Mouse (Mus musculus) kidney, adult 8-10 months (tissue): ENCODE data around the gene Olfr1396.
"Not testable (repeated sequence)": the region's sequence is repeated elsewhere in the genome, so short reads cannot be mapped to it uniquely, and the experiment has no call there.

Source experiments
- DNase-seq, 2 experiments: peaks; one replicate each; pipeline ENCODE4 v3.0.0; 2022

The Olfr1396 gene

DNA sequence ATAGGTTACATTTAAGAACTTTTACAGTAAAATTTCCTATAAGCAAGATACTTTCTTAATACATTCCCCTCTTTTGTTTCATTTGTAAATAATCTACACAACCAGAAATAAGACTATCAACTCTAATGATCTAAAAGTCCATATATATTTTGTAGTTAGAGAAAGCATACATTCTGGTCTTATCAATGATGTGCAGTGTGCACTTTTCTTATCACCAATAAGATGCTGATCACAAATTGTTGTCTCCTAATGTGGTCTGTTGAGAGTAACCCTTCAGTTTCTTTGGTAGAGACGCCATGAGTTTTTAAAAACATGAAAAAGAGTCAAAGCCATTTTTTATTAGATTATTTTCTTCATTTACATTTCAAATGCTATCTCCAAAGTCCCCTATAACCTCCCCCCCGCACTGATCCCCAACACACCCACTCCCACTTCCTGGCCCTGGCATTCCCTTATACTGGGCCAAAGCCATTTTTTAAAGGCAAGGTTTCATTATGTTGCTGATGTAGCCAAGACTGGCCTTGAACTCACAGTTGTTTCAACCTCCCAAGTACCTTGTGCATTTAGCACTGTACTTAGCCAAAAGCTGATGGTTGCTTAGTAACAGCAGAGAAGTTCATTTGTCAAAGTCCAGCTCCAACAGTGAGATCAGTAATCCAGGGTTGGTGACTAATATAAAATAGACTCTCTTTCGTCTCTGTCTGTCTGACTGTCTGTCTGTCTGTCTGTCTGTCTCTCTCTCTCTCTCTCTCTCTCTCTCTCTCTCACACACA lies 24.8 kb downstream of the Olfr1396 start:
- DNase-seq = no peak

DNA sequence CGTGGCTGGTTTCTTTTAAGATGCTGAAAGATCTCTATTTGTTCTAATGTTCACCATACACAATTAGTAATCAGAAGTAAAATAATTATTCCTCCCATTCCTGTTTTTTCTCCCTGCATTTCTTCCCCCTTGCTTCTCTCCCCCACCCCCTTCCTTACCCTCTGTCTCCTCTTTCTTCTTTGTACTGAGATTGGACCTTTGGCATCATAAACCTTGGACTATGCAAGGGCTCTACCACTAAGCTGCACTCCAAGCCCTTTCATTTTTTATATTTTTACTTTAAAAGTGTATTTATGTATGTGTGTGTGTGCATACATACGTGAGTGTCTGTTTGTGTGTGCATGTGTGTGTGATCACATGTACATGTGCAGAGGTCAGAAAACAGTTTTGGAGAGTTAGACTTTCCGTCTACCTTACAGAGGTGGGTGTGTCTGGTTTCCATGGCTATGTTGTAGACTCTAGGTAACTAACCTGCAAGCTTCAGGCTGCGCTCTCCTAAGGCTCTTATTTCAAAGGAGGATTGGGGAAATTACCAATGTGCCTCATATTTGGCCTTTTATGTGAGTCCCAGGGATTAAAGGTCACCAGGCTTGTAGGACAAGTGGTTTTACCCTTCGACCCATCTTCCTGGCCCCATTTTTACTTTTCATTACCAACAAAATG lies 25.6 kb downstream of the Olfr1396 start:
- no peak for DNase-seq

DNA sequence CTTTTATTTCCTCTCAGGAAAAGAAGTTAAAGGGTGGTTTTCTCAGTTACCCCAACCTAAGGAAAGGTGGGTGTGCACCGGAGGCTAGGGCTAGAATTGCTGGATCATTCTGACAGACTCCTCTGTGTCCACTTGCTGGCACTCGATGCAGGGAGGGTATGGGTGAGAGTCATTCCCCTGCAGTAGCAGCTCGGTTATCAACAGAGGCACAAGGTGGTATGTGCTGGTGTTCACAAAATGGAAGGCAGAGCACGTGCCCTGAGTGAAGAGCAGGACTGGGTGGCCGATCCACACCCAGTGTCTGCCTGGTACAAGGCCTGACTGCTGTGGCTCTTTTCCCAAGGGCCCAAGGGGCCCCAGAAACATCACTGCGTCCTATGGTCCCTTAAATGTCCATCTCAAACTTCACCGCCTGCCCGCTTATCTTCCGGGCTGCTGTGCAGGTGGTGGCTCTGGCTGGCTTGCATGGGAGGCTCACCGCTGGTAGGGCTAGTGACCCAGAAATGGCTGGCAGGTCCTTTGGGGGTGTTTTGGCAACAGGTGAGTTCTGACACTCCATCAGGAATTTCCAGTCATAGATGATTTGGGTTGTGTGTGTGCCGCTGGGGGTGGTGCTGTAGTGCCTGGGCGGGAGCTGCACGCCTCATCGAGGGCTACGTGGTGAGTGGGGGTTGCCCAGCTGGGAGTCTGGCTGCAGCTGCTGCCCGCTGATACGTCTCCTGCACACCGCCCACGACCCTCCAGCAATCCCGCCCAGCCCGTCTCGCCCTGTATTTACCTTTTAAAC lies 26.7 kb downstream of the Olfr1396 start:
- peak in 1 of 2 experiments; percentile 25 for DNase-seq

DNA sequence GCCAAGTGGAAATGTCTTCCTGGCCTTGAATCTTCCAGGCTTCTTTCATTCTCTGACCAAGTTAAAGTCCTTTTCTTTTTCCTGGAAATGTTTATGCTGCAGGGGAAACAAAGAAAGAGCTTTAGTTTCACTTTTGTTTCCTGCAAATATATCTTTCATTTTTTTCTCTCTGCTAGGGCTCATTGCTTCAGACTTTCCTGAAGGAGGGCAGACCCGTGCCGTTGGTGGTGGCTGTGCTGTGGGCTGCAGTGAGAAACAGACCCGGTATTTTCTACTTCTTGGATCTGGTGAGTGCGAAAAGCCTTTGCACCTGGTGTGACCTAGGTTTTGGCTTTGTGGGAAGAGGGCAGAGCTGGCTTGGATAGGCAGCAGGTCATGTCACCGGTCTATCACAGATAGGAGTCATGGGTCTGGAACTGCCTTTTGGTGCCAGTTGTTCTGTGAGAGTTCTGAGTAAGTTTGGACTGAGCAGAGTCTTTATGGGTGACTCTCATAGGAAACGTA lies 27.8 kb downstream of the Olfr1396 start:
- no peak for DNase-seq

DNA sequence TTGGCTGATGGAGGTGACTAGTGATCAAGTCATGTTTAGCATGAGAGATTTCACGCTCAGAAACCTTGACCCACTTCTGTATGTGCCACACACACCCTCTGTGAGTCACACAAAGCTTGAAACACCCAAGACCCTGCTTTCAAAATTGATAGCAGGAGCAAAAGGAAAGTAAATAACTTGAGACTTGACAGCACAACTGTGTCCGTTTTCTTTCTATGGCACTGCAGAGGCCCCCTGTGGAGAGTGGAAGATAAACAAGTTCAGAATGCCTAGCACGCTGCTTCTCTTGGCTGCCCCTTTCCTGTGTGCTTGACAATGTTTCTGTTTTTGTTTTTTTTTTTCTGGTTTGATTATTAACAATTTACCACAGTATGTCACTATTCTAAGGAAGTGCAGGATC lies 29.8 kb downstream of the Olfr1396 start:
- no peak for DNase-seq

DNA sequence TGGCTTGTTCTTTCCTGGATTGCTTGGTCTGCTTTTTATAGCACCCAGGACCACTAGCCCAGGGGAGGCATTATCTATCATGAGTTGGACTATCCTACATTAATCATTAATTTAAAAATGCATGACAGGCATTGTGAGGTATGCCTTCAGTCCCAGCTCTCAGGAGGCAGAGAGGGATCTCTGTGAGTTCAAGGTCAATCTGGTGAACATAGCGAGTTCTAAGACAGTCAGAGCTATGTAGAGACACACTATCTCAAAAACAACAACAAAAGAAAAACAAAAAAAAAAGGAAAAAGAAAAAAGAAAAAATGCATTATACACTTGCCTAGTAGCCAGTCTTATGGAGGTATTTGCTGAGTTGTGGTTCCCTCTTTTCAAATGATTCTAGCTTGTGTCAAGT lies 30.3 kb downstream of the Olfr1396 start:
- no peak for DNase-seq

- no peak for DNase-seq
Observed at GRCm38 (mm10) chr11:49083808-49084207, 30.9 kb downstream of the Olfr1396 start.

DNA sequence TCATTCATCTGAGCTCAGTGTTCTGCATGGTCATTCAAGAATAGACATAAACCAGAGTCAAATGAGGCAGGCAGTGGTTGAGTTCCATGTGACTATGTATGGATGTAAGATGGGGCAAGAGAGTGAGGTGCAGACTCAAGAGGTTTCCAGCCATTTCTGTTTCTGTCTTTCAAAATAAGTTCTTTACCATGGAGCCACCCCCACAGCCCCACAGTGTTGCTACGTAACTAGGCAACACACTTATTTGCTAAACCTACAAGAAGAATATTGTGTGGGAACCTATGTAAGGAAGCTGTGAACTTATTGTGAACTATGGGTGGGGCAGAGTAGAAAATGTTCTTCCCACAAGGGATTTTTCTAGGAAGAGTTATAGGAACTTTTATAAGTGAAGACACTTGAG lies 31.5 kb downstream of the Olfr1396 start:
- no peak for DNase-seq

- peak; percentile 44 to 51 for DNase-seq
Observed at GRCm38 (mm10) chr11:49081886-49082285, 32.8 kb downstream of the Olfr1396 start.

DNA sequence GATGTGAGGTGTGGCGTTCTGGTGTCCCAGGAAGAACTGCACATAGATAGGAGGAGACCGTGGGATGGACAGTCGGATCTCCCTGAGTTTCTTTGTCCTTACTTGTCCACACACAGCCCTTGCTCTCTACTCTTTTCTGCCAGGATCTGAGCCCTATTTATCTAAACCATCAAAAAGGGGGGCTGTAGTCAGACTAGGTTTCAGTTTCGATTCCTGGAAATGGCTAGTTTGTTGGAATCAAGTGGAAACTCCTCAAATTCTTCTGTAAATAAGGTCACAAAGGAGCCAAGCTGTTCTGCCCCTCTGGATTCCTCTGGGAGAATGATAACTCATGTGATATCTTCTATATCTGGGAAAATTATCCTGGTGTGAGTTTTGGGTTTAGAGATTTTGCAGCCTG lies 33.3 kb downstream of the Olfr1396 start:
- DNase-seq = peak in 1 of 2 experiments; percentile 44

- DNase-seq = no peak
Observed at GRCm38 (mm10) chr11:49080636-49081035, 34.0 kb downstream of the Olfr1396 start.

DNA sequence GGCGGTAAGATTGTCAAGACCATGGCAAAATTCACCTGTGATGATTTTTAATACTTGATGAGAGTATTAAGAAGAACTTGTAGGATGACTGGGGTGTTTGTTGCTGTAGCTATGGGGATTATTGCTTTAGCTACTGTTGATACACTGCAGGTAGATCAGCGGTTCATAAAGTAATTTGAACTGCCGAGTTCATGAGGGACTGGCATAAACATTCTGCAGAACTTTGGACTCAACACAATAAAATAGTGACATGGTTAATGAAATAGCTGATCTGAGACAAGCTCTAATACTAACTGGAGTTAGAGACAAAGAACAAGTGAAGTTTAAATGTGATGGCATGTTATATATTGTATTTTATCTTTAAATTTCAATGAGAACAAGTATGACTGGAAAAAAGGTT lies 36.0 kb downstream of the Olfr1396 start:
- no peak for DNase-seq

DNA sequence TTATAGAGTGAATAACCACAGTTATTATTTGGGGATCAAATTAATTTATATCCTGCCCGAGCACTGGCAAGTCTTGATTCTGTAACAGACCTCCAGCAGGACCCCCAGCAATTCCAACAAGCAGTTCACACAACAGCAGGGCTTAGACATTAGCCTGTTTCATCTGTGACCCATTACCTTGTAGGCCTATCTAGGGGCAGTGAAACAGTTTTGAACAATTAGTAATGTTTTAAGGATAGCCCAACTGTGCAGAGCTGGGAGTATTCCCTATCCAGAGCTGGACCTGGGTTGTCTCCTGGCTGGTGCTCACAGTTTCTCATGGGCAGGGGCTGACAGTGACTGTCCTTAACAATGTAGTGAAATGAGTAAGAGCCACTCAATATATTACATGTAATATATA lies 37.7 kb downstream of the Olfr1396 start:
- DNase-seq = no peak

- peak; percentile 39 to 66 for DNase-seq
Observed at GRCm38 (mm10) chr11:49076001-49076757, 38.5 kb downstream of the Olfr1396 start, which contains the start of gene Ifi47. Ifi47 (plus strand) TSS chr11:49076587.

- DNase-seq = no peak
Observed at GRCm38 (mm10) chr11:49068358-49068757, 46.3 kb downstream of the Olfr1396 start.

- DNase-seq = peak in 1 of 2 experiments; percentile 26
Observed at GRCm38 (mm10) chr11:49063713-49064469, 50.8 kb downstream of the Olfr1396 start, which contains the start of gene Tgtp2. Tgtp2 (minus strand) TSS chr11:49064206.

DNA sequence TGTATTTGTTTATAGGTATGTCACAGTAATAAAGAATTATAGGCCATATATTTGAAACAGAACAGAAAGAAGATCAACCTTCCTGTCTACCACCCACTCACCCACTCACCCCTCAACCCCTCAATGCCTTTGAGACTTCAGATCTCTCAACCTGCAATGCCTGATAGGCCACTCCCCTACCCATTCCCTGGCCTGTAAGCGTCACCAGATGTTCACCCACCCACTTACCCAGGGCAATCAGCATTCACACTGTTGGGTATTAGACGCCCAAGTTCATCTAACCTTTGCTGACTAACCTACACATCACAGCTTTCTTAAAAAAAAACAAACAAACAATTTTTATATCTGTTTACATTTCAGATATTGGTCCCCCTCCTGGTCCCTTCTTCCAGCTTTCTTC lies 52.8 kb downstream of the Olfr1396 start:
- not testable (repeated sequence) for DNase-seq

GRCm38 (mm10) chr11:49060061-49060460 lies 54.6 kb downstream of the Olfr1396 start:
- DNase-seq = not testable (repeated sequence)
